Mouse (Mus musculus) mature B cell (primary cell): ENCODE results near the gene Zfp882.
"Not testable (repeated sequence)": the region's sequence is repeated elsewhere in the genome, so short reads cannot be mapped to it uniquely, and the experiment has no call there.

Experiments used
- in situ Hi-C: fragments of 300-500 bp; cut with MboI; formaldehyde crosslinking; loops from 2 replicates; pipeline ENCODE4 v1.14.3; 2019

Gene Zfp882

GRCm38 (mm10) chr8:71908309-71909261 is at the start of gene Zfp882, which contains the start of gene Zfp617:
TSS of gene Zfp882 (plus strand) at chr8:71908608.
TSS of gene Zfp617 (plus strand) at chr8:71908635.
- in situ Hi-C loops, result no loop called here

- in situ Hi-C loops, result not testable (repeated sequence)
Measured at GRCm38 (mm10) chr8:71861551-71861950, 46.9 kb upstream of the Zfp882 start.

GRCm38 (mm10) chr8:71862038-71862437 is 46.4 kb upstream of the Zfp882 start:
- in situ Hi-C loops, result not testable (repeated sequence)

GRCm38 (mm10) chr8:71881618-71882274 is 26.7 kb upstream of the Zfp882 start, which contains the start of gene Zfp709:
TSS of gene Zfp709 (plus strand) at chr8:71882019.
- in situ Hi-C loops, result no loop called here

GRCm38 (mm10) chr8:71900666-71901065 is 7.7 kb upstream of the Zfp882 start:
- in situ Hi-C loops, result not testable (repeated sequence)

GRCm38 (mm10) chr8:71903084-71903483 is 5.3 kb upstream of the Zfp882 start:
- in situ Hi-C loops, result not testable (repeated sequence)

GRCm38 (mm10) chr8:71906809-71907208 is 1.6 kb upstream of the Zfp882 start:
- in situ Hi-C loops, result no loop called here

- in situ Hi-C loops, result no loop called here
Measured at GRCm38 (mm10) chr8:71907798-71908257, 580 bp upstream of the Zfp882 start.

- in situ Hi-C loops, result no loop called here
Measured at GRCm38 (mm10) chr8:71912286-71912685, 3.9 kb downstream of the Zfp882 start.

GRCm38 (mm10) chr8:71922567-71923401 is 14.4 kb downstream of the Zfp882 start:
- in situ Hi-C loops, result no loop called here

GRCm38 (mm10) chr8:71925791-71926190 is 17.4 kb downstream of the Zfp882 start:
- in situ Hi-C loops, result no loop called here

- in situ Hi-C loops, result no loop called here
Measured at GRCm38 (mm10) chr8:71926551-71926950, 18.1 kb downstream of the Zfp882 start.

GRCm38 (mm10) chr8:71927779-71928178 is 19.4 kb downstream of the Zfp882 start:
- in situ Hi-C loops, result no loop called here

- in situ Hi-C loops, result not testable (repeated sequence)
Measured at GRCm38 (mm10) chr8:71938037-71938436, 29.6 kb downstream of the Zfp882 start.

GRCm38 (mm10) chr8:71940293-71941208 is 32.1 kb downstream of the Zfp882 start:
- in situ Hi-C loops, result no loop called here

- in situ Hi-C loops, result no loop called here
Measured at GRCm38 (mm10) chr8:71941776-71942175, 33.4 kb downstream of the Zfp882 start.

- in situ Hi-C loops, result no loop called here
Measured at GRCm38 (mm10) chr8:71948624-71949023, 40.2 kb downstream of the Zfp882 start.

- in situ Hi-C loops, result no loop called here
Measured at GRCm38 (mm10) chr8:71950482-71951221, 42.2 kb downstream of the Zfp882 start, which contains the start of gene Zfp961. TSS of gene Zfp961 (plus strand) at chr8:71951038.

- in situ Hi-C loops, result no loop called here
Measured at GRCm38 (mm10) chr8:71951436-71952161, 43.2 kb downstream of the Zfp882 start.
